In genomic region chr7:33854911-33855310, GRCm38 (mm10) we compare ENCODE assay signal across 15 mouse cellular contexts.
"Had no signal": no experiment of that assay in that cellular context is flagged by ENCODE, and none has a peak within 500 bp of the region (broad histone marks: within the 10 kb centered on the region; RNA-seq: fewer than 3 reads in every experiment).

No protein-coding gene starts in this region.

- DNase-seq: lung, adult 2 months; lung, postnatal 14 days; lung, postnatal 36 days; right cerebral cortex, postnatal 14 days; thymus, adult 2 months; thymus, postnatal 25 days; thymus, postnatal 4 days had no signal

- H3K27ac ChIP-seq: lung, embryonic 15.5 days; macrophage; midbrain, embryonic 13.5 days; midbrain, embryonic 15.5 days; neural tube, embryonic 12.5 days; stomach, embryonic 15.5 days; stomach, postnatal 0 days had no signal

- H3K36me3 ChIP-seq: lung, embryonic 15.5 days; midbrain, embryonic 13.5 days; midbrain, embryonic 15.5 days; neural tube, embryonic 12.5 days; stomach, embryonic 15.5 days had no signal

- H3K4me1 ChIP-seq: lung, embryonic 15.5 days; megakaryocyte, embryonic 14.5 days; midbrain, embryonic 13.5 days; midbrain, embryonic 15.5 days; neural tube, embryonic 12.5 days; stomach, embryonic 15.5 days had no signal

- H3K27me3 ChIP-seq: lung, embryonic 15.5 days; megakaryocyte, embryonic 14.5 days; midbrain, embryonic 13.5 days; midbrain, embryonic 15.5 days; neural tube, embryonic 12.5 days; stomach, embryonic 15.5 days had no signal

- H3K4me3 ChIP-seq: lung, embryonic 15.5 days; megakaryocyte, embryonic 14.5 days; midbrain, embryonic 13.5 days; midbrain, embryonic 15.5 days; neural tube, embryonic 12.5 days; stomach, embryonic 15.5 days had no signal
